Mouse (Mus musculus) CD4-positive helper T cell, adult 2 months (primary cell): ENCODE data around the gene Ankrd60.

Experiments used
- DNase-seq: peaks from one replicate; pipeline ENCODE4 v3.0.0-alpha.2; 2012; ENCODE audit warnings: low read depth, missing footprints, low spot score

Ankrd60 gene

DNA sequence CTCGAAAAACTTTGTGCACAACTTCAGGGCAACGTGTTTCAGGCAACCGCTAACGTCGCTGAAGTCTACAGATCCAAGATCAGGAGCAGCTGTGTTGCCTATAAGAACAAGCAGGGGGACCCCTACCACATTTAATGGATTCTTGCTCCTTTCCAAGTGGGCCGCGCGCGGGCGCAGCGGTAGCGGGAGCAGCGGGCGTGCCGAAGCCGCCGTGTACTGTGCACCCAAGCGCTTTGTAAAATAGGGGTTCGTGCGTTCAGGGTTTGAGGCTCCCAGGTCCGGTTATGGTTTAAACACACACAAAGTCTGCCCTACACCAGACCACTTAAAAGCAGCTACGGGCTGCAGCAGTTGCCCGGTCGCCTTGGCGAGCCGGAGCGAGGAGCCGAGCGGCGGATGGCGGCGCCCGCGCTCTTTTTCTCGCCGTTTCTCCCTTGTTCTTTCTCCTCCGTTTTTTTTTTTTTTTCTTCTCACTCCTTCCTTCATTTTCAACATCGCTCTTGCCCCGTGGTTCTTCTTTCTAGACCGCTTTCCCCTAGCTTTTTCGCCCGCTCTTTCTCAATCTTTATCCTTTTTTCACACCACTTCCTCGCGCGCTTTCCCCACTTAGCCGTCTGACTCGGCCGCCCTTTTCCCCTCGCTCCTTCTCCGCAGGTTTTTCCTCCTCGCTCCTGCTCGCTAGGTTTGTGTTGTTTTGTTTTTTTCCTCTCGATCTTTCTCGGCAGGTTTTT, 7.4 kb upstream of the Ankrd60 start:
- peak; percentile 47 for DNase-seq

DNA sequence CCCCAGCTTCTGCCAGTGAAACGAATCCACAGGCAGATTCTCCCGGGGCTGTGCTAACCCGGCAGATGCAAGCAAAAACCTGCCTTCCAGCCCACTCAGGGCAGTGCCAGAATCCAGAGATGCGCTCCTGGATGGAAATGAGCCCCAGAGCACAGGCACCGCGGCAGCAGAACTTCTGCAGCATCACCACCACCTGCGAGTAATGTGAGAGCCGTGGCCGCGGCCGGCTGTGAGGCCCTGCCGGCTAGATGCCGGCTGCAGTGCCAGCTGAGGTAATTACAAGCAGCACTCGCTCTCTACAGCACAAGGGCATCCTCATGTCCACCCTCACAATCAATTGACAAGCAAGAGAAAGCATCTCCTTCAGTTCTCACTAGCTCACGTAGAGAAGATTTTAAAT, 6.2 kb upstream of the Ankrd60 start:
- no peak for DNase-seq

GRCm38 (mm10) chr2:173583455-173583854, 5.3 kb upstream of the Ankrd60 start:
- DNase-seq, result peak; percentile 60

- no peak for DNase-seq
Observed at GRCm38 (mm10) chr2:173582903-173583302, 4.7 kb upstream of the Ankrd60 start.

DNA sequence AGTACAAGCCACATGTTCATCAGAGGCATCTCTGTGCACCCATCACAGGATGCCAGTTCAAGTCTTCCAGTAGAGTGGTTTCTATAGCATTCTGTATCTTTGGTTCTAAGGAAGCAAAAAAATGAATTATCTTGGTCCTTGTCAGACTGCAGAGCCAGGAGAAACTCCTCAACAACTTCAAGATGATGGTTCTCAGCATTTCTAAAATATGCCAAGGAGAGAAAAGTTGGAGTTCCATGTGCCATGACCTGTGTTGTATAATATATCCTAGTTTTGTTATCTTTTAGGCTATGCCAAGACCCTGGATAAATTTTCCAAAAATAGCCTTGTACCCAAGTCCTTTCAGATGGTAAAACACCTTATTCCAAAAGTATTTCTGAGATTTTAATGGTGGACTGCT, 2.9 kb upstream of the Ankrd60 start:
- DNase-seq, result no peak

GRCm38 (mm10) chr2:173578595-173578994, 430 bp upstream of the Ankrd60 start:
- DNase-seq, result no peak

- no peak for DNase-seq
Observed at GRCm38 (mm10) chr2:173564179-173564578, 14.0 kb downstream of the Ankrd60 start.

DNA sequence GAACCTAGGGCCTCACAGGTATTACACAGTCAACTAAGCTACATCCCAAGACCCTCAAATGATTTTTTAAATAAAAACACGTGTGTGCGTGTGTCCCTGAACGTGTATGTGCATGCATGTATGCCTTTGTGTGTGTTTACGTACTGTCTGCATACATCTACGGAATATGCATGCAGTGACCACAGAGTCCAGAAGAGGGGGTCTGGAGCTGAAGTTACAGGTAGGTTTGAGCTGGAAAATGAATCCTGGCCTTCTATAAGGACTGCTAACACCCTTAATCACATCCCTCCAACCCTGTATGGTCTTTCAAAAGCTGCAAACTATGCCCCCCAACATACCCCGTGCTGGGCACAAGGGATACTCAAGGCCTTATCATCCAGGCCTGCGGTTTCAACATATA, 14.8 kb downstream of the Ankrd60 start:
- no peak for DNase-seq

DNA sequence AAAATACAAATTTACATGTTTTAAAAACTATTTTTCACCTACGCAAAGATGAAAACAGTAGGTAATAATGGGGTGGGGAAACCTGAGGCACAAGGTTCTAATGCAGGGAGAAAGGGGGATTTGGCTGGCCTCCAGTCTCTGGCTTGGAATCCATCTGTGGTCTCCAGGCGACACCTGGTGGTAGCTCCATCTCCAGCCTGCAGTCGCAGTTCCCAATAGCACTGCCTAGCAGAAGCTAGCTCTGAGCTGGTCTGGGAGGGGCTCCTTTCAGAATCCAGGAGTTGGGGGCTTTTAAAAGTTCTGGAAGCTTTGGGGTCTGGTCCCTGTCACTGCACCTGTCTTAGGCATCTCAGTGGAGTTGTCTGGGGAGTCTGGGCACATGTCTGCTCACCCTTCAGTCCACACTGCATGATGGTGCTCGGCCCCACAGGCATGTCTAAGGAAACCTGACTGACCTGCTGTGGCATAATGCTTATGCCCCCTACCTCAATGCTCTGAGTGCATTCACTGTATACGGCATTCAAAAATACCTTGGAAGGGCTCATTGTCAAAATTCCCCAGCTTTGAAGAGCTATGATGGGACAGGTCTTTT, 16.2 kb downstream of the Ankrd60 start:
- peak; percentile 59 for DNase-seq

GRCm38 (mm10) chr2:173558754-173559396, 19.3 kb downstream of the Ankrd60 start:
- DNase-seq, result no peak

- peak; percentile 54 for DNase-seq
Observed at GRCm38 (mm10) chr2:173553863-173554262, 24.3 kb downstream of the Ankrd60 start.

DNA sequence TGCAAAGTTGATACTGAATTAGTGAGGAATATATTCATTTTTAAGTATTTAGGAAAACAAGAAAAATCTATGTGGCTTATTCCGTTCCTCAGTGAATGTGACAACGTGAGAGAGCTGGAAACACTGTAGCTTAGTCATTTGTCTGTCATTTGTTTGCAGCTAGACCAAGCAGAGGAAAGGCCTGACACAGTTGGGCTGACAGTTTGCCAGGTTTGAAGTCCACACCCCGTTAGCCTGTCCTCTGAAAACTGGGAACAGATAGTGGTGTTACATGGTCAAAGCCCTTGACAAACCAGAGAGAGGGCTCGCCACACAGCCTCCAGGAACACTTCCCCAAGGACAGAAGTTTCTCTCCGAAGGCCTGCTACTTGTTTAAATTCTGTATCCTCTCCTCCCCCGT, 27.5 kb downstream of the Ankrd60 start:
- DNase-seq, result no peak

GRCm38 (mm10) chr2:173549236-173549635, 28.9 kb downstream of the Ankrd60 start:
- DNase-seq, result no peak

GRCm38 (mm10) chr2:173545992-173546703, 32.0 kb downstream of the Ankrd60 start:
- peak; percentile 79 for DNase-seq

DNA sequence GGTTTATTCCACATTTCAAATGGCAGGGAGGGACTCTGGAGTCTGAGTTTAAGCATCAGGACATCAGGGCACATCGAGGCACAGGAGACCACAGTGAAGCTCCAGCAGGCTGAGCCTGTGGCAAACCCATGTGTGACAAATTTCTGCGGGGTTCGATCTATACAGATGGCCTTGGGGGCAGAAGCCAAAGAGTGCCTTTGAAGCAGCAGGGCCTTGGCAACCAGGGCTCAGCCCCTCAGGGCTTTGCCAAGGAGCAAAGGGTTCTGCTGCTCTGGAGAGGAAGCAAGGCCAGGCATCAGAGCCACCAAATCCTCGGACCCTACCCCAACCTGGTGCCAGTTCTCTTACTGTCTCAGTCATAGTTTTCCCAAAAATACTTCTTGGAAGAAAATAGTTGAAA, 35.4 kb downstream of the Ankrd60 start:
- no peak for DNase-seq

- DNase-seq, result no peak
Observed at GRCm38 (mm10) chr2:173541748-173542147, 36.4 kb downstream of the Ankrd60 start.

DNA sequence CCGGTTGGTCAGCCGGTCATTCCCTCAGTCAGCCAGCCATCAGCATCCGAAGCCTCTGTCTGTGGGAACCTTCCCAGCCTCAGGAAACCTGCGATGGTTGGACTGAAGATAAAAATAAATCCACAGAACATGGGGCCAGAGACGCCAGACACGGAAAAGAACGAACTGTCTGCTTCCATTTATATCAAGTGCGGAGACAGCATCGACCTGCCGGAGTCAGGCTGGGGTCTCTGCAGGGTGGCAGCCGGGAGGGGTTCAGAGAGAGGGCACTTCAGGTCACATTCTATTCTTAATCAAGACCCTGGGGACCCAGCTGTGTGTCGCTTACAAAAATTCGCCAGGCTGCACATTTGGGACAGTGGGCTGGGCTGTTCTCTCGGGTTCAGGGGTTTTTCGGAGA, 38.4 kb downstream of the Ankrd60 start:
- DNase-seq, result no peak

- DNase-seq, result no peak
Observed at GRCm38 (mm10) chr2:173535886-173536285, 42.3 kb downstream of the Ankrd60 start.

DNA sequence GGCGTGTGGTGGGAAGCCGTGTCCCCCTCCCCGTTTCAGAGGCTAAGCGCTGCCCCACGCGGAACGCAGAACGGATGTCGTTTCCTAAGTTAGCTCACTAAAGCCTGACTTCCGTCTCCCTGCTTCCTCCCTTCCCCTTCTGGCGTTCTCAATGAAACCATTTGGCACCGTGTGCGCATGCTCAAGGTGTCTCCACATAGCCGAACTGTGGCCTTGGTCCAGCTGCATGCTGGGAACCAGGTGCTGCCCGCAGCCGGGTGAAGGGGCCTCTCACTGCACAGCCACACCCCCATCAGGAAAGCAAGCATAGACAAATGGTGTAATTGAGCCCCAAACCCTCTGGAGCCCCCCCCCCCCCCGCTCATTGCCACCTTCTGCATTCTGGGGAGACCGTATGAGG, 42.8 kb downstream of the Ankrd60 start:
- DNase-seq, result no peak

- peak; percentile 81 for DNase-seq
Observed at GRCm38 (mm10) chr2:173534581-173534980, 43.6 kb downstream of the Ankrd60 start.

- DNase-seq, result no peak
Observed at GRCm38 (mm10) chr2:173532711-173533462, 45.3 kb downstream of the Ankrd60 start.

DNA sequence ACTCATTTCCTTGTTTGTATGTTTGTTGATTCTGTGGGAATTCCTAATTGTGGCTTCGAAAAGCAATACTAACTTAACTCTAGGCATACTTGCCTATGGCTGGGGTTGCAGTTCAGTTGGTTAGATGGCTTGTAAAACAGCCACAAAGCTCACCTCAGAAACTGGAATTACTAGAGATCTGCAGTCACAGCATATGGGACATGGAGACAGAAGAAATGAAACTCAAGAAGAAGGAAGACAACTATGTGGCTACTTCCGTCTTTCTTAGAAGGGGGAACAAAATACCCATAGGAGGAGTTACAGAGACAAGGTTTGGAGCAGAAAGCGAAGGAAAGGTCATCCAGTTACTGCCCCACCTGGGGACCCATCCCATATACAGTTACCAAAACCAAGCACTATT, 49.7 kb downstream of the Ankrd60 start:
- no peak for DNase-seq
